Mouse (Mus musculus): ENCODE data around the gene Cd2. TPM values are rescaled to one million over a fixed set of nuclear protein-coding genes. Genes with fewer than 3 reads are reported as not detected.

Cd2 gene
- polyA plus RNA-seq, 1 experiment, result 29.0 TPM

GRCm38 (mm10) chr3:101228066-101228465, 59.7 kb downstream of the Cd2 start:
- Histone ChIP-seq H3K27ac (ENCODE audit: control insufficient read depth, insufficient read depth, low read depth, low read length, poor library complexity) (no peak overlapping the region), H3K4me1 (ENCODE audit: control insufficient read depth, insufficient read depth, low read length) (no peaks in the 10 kb centered on the region; the same call in 1 of the 2 replicates), H3K4me3 (replicated peaks; ENCODE audit: control insufficient read depth, low read depth, low read length) (no peak overlapping the region)
- TF ChIP-seq POLR2A (IDR thresholded peaks at IDR 0.05; ENCODE audit: borderline replicate concordance, control insufficient read depth, low read depth, low read length) (no peak), CTCF (IDR thresholded peaks at IDR 0.05; ENCODE audit: control insufficient read depth, insufficient read depth, low read length) (no peak)
- 68% methylated on average over 5 of the region's 5 CpGs for WGBS

Other genes starting within 250 kb of the Cd2 start
- gene Ptgfrn, start 177.7 kb downstream of the Cd2 start, polyA plus RNA-seq (2011; ENCODE audit: insufficient read depth, insufficient read length, low replicate concordance, missing spikeins), result 0.54 and 1.6 TPM in 2 replicates
- gene Igsf3, start 89.1 kb upstream of the Cd2 start, polyA plus RNA-seq (2011; ENCODE audit: insufficient read depth, insufficient read length, low replicate concordance, missing spikeins), result 3.6 and 6.3 TPM in 2 replicates

All from bone marrow, adult 2 months (tissue).